Mouse (Mus musculus): Measurements from ENCODE around the gene Gstm6.

DNA sequence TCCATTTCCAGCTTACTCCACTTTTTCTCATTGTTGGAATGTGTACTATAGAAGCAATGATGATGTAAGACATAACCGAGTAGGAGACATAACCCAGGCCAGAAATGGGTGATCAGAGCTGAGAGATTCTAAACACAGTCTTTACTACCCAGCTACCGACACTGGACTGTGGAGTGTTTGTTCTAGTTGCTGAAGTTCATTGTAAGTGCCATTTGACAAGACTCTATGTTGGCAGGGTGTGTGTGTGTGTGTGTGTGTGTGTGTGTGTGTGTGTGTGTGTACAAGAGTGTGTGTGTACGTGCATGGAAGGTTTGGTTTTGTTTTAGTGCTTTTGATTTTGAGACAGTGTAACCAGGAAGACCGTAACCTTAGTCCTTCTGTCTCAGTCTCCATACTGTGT lies 13.8 kb downstream of the Gstm6 start:
- TF ChIP-seq CTCF (IDR thresholded peaks at IDR 0.05; ENCODE audit: borderline replicate concordance, insufficient read depth, low read length), result no peak
- TF ChIP-seq POLR2A (IDR thresholded peaks at IDR 0.05; ENCODE audit: low read depth, low read length), result no peak
